Mouse (Mus musculus) MEL (cell line): ENCODE measurements around the gene Tlcd2. TPM values are rescaled to one million over a fixed set of nuclear protein-coding genes. Genes with fewer than 3 reads are reported as not detected.

ENCODE experiments used
- DNase-seq: peaks from one replicate; pipeline ENCODE4 v3.0.0; 2011; ENCODE audit warnings: low read depth, low spot score
- H3K27ac ChIP-seq: 2 replicates; pipeline ENCODE4 v1.5.1; 2012; ENCODE audit warnings: low read depth, mild to moderate bottlenecking, control low read depth, low read length, moderate library complexity; ENCODE audit not compliant: control insufficient read depth
- H3K27me3 ChIP-seq, 2 experiments: fragments of 150-350 bp in 1 of 2; sonication (generic) in 1 of 2; 2 replicates each; pipeline ENCODE4 v1.6.1; 2012; ENCODE audit warnings: low read length in 2 of 2, mild to moderate bottlenecking in 2 of 2, improper control_type of control experiment in 1 of 2, moderate library complexity in 1 of 2; ENCODE audit not compliant: insufficient read depth in 2 of 2, control insufficient read depth in 1 of 2
- H3K36me3 ChIP-seq, 2 experiments: 2 replicates each; pipeline ENCODE4 v1.6.1; 2012 to 2014; ENCODE audit warnings: low read length in 2 of 2, improper control_type of control experiment in 1 of 2, inconsistent platforms in 1 of 2, mild to moderate bottlenecking in 1 of 2; ENCODE audit not compliant: insufficient read depth in 2 of 2, control insufficient read depth in 1 of 2
- H3K4me1 ChIP-seq, 2 experiments: fragments of 150-350 bp in 1 of 2; sonication (generic) in 1 of 2; 2 replicates each; pipeline ENCODE4 v1.6.1; 2012; ENCODE audit warnings: low read length in 2 of 2, improper control_type of control experiment in 1 of 2, mild to moderate bottlenecking in 1 of 2; ENCODE audit not compliant: insufficient read depth in 2 of 2, control insufficient read depth in 1 of 2
- H3K4me3 ChIP-seq, 2 experiments: fragments of 150-350 bp in 1 of 2; sonication (generic) in 1 of 2; 2 replicates each; pipeline ENCODE4 v1.5.1; 2012; ENCODE audit warnings: low read depth in 2 of 2, low read length in 2 of 2, mild to moderate bottlenecking in 2 of 2, moderate library complexity in 2 of 2, control low read depth in 1 of 2, improper control_type of control experiment in 1 of 2; ENCODE audit not compliant: control insufficient read depth in 1 of 2, insufficient read depth in 1 of 2
- H3K79me2 ChIP-seq: 2 replicates; pipeline ENCODE4 v1.6.1; 2012; ENCODE audit warnings: mild to moderate bottlenecking, low read length, moderate library complexity; ENCODE audit not compliant: control insufficient read depth, poor library complexity, insufficient read depth
- H3K9ac ChIP-seq: 2 replicates; pipeline ENCODE4 v1.6.1; 2012; ENCODE audit warnings: low read depth, mild to moderate bottlenecking, control low read depth, low read length, moderate library complexity; ENCODE audit not compliant: control insufficient read depth, poor library complexity, severe bottlenecking
- H3K9me3 ChIP-seq: fragments of 150-350 bp; sonication (generic); replicated peaks from 2 replicates; pipeline ENCODE4 v1.6.1; 2012; ENCODE audit warnings: mild to moderate bottlenecking, low read length, improper control_type of control experiment, moderate library complexity; ENCODE audit not compliant: insufficient read depth
- CHD1 ChIP-seq: IDR thresholded peaks from 2 replicates; pipeline ENCODE4 v1.6.1; 2012; ENCODE audit warnings: low read depth, mild to moderate bottlenecking, inconsistent platforms, low read length, improper control_type of control experiment
- CTCF ChIP-seq, 3 experiments: IDR thresholded peaks in 2 of 3; conservative IDR thresholded peaks in 1 of 3; 2 replicates each; pipeline ENCODE4 v1.5.1; 2011 to 2012; ENCODE audit warnings: low read length in 3 of 3, low read depth in 2 of 3, mild to moderate bottlenecking in 2 of 3, improper control_type of control experiment in 1 of 3, inconsistent platforms in 1 of 3, mixed read lengths in 1 of 3, moderate library complexity in 1 of 3; ENCODE audit not compliant: control insufficient read depth in 1 of 3, insufficient read depth in 1 of 3, poor library complexity in 1 of 3, severe bottlenecking in 1 of 3
- ELF1 ChIP-seq: IDR thresholded peaks from 2 replicates; pipeline ENCODE4 v1.6.1; 2014; ENCODE audit warnings: low read depth, mild to moderate bottlenecking, inconsistent platforms, low read length, improper control_type of control experiment, moderate library complexity
- EP300 ChIP-seq, 2 experiments: IDR thresholded peaks; 2 replicates each; pipeline ENCODE4 v1.6.1; 2011; ENCODE audit warnings: improper control_type of control experiment in 2 of 2, low read length in 2 of 2, low read depth in 1 of 2, mild to moderate bottlenecking in 1 of 2
- ETS1 ChIP-seq: IDR thresholded peaks from 2 replicates; pipeline ENCODE4 v1.6.1; 2012; ENCODE audit warnings: low read depth, mild to moderate bottlenecking, inconsistent platforms, low read length, improper control_type of control experiment, moderate library complexity
- GABPA ChIP-seq: IDR thresholded peaks from 2 replicates; pipeline ENCODE4 v1.6.1; 2012; ENCODE audit warnings: low read depth, mild to moderate bottlenecking, inconsistent platforms, low read length, improper control_type of control experiment, moderate library complexity
- GATA1 ChIP-seq: IDR thresholded peaks from 2 replicates; pipeline ENCODE4 v1.6.1; 2011; ENCODE audit warnings: low read depth, low read length, improper control_type of control experiment
- JUND ChIP-seq: IDR thresholded peaks from 2 replicates; pipeline ENCODE4 v1.6.1; 2011; ENCODE audit warnings: low read depth, mild to moderate bottlenecking, improper control_type of control experiment, low read length
- MAX ChIP-seq: IDR thresholded peaks from 2 replicates; pipeline ENCODE4 v1.6.1; 2011; ENCODE audit warnings: low read length, improper control_type of control experiment
- MXI1 ChIP-seq: IDR thresholded peaks from 2 replicates; pipeline ENCODE4 v1.6.1; 2011; ENCODE audit warnings: mild to moderate bottlenecking, low read depth, low read length, improper control_type of control experiment
- MYB ChIP-seq: IDR thresholded peaks from 2 replicates; pipeline ENCODE4 v1.6.1; 2011; ENCODE audit warnings: mild to moderate bottlenecking, low read depth, low read length, improper control_type of control experiment
- MYC ChIP-seq: IDR thresholded peaks from 2 replicates; pipeline ENCODE4 v1.6.1; 2011; ENCODE audit warnings: low read depth, mild to moderate bottlenecking, low read length, improper control_type of control experiment, moderate library complexity
- NRF1 ChIP-seq: IDR thresholded peaks from 2 replicates; pipeline ENCODE4 v1.6.1; 2014; ENCODE audit warnings: low read depth, mild to moderate bottlenecking, inconsistent platforms, low read length, improper control_type of control experiment, moderate library complexity; ENCODE audit not compliant: poor library complexity, insufficient read depth, severe bottlenecking
- POLR2AphosphoS2 ChIP-seq: IDR thresholded peaks from 2 replicates; pipeline ENCODE4 v1.6.1; 2011; ENCODE audit warnings: low read length, improper control_type of control experiment
- POLR2AphosphoS5 ChIP-seq: IDR thresholded peaks from 2 replicates; pipeline ENCODE4 v1.6.1; 2012; ENCODE audit warnings: low read depth, borderline replicate concordance, mild to moderate bottlenecking, inconsistent platforms, low read length, moderate library complexity, mixed read lengths
- RCOR1 ChIP-seq: IDR thresholded peaks from 2 replicates; pipeline ENCODE4 v1.6.1; 2012; ENCODE audit warnings: low read depth, mild to moderate bottlenecking, inconsistent platforms, low read length, improper control_type of control experiment
- SIN3A ChIP-seq: IDR thresholded peaks from 2 replicates; pipeline ENCODE4 v1.6.1; 2012; ENCODE audit warnings: low read length, improper control_type of control experiment, inconsistent platforms
- SMC3 ChIP-seq: IDR thresholded peaks from 2 replicates; pipeline ENCODE4 v1.6.1; 2011; ENCODE audit warnings: low read depth, low read length, improper control_type of control experiment
- TAL1 ChIP-seq: IDR thresholded peaks from 2 replicates; pipeline ENCODE4 v1.6.1; 2012; ENCODE audit warnings: mild to moderate bottlenecking, inconsistent platforms, low read length, moderate library complexity, mixed read lengths
- USF1 ChIP-seq: IDR thresholded peaks from 2 replicates; pipeline ENCODE4 v1.6.1; 2014; ENCODE audit warnings: low read depth, mild to moderate bottlenecking, inconsistent platforms, low read length, improper control_type of control experiment, moderate library complexity
- ZC3H11A ChIP-seq: IDR thresholded peaks from 2 replicates; pipeline ENCODE4 v1.6.1; 2012; ENCODE audit warnings: low read depth, mild to moderate bottlenecking, inconsistent platforms, low read length, improper control_type of control experiment
- ZKSCAN1 ChIP-seq: IDR thresholded peaks from 2 replicates; pipeline ENCODE4 v1.6.1; 2012; ENCODE audit warnings: low read depth, mild to moderate bottlenecking, inconsistent platforms, low read length, improper control_type of control experiment, moderate library complexity
- ZMIZ1 ChIP-seq: IDR thresholded peaks from 2 replicates; pipeline ENCODE4 v1.6.1; 2012; ENCODE audit warnings: low read depth, mild to moderate bottlenecking, inconsistent platforms, low read length, improper control_type of control experiment, moderate library complexity
- ZNF384 ChIP-seq: IDR thresholded peaks from 2 replicates; pipeline ENCODE4 v1.6.1; 2012; ENCODE audit warnings: low read depth, mild to moderate bottlenecking, inconsistent platforms, low read length, improper control_type of control experiment
- polyA plus RNA-seq, 2 experiments: library from polyadenylated mRNA; stranded (reverse) in 1 of 2; unstranded in 1 of 2; fragments of >175 nt in 1 of 2; fragments of >200 nt in 1 of 2; gene quantifications; 2 replicates each; pipeline versions ENCODE4 v1.2.1 to v1.2.4; 2012; ENCODE audit warnings: low replicate concordance in 2 of 2, low read depth in 1 of 2; ENCODE audit not compliant: insufficient read length in 2 of 2, insufficient read depth in 1 of 2, missing spikeins in 1 of 2
- total RNA-seq: library from RNA; depleted of rRNA; stranded (reverse); fragments of 300-350 nt; gene quantifications from 2 replicates; pipeline ENCODE4 v1.2.3, GENCODE M21; 2012

The Tlcd2 gene
- total and polyA plus RNA-seq, 3 experiments, result 0.50 to 0.86 TPM; not detected in 1

- Histone ChIP-seq H3K9ac (no peak within 1 kb of the TSS), H3K9me3 (no peaks in the 10 kb centered on the region), H3K27ac (no peak within 1 kb of the TSS), H3K36me3 (no peaks in the 10 kb centered on the region), H3K4me3 (no peak within 1 kb of the TSS), H3K79me2 (no peaks in the 10 kb centered on the region), H3K4me1 (no peaks in the 10 kb centered on the region), H3K27me3 (no peaks in the 10 kb centered on the region)
- TF ChIP-seq EP300 (IDR thresholded peaks at IDR 0.05; ENCODE audit: low read depth in 1 of 2, low read length in 2 of 2) (no peak), RCOR1 (no peak), ZMIZ1 (no peak), JUND (no peak), GATA1 (no peak), ZNF384 (no peak), USF1 (no peak), CTCF (IDR thresholded peaks at IDR 0.05 in 2 of 3, conservative IDR thresholded peaks at IDR 0.05 in 1 of 3; ENCODE audit: control insufficient read depth in 1 of 3, insufficient read depth in 1 of 3, low read depth in 2 of 3, low read length in 3 of 3, poor library complexity in 1 of 3, severe bottlenecking in 1 of 3) (no peak), ZC3H11A (no peak), CHD1 (no peak), GABPA (no peak), SIN3A (no peak), POLR2AphosphoS5 (no peak), ETS1 (no peak), MYB (no peak), SMC3 (no peak), ELF1 (no peak), MAX (no peak)
- DNase-seq, result no peak
Measured at GRCm38 (mm10) chr11:75439363-75439762, 22.2 kb upstream of the Tlcd2 start, which contains the start of gene Serpinf2. Gene Serpinf2 (minus strand): TSS chr11:75439591.

- no peaks in the 10 kb centered on the region for H3K36me3 ChIP-seq
- TF ChIP-seq NRF1, result no peak
- no peak for TF ChIP-seq POLR2AphosphoS2
- TF ChIP-seq TAL1, result no peak
- no peak for TF ChIP-seq MYC
- TF ChIP-seq MXI1, result no peak
- TF ChIP-seq ELF1, result no peak
- no peak for TF ChIP-seq RCOR1
- TF ChIP-seq ZKSCAN1, result no peak
- no peak for TF ChIP-seq EP300 (IDR thresholded peaks at IDR 0.05; ENCODE audit: low read depth in 1 of 2, low read length in 2 of 2)
- no peak for TF ChIP-seq CTCF (IDR thresholded peaks at IDR 0.05 in 2 of 3, conservative IDR thresholded peaks at IDR 0.05 in 1 of 3; ENCODE audit: control insufficient read depth in 1 of 3, insufficient read depth in 1 of 3, low read depth in 2 of 3, low read length in 3 of 3, poor library complexity in 1 of 3, severe bottlenecking in 1 of 3)
- H3K27ac ChIP-seq, result no peak overlapping the region
- DNase-seq, result no peak
- no peaks in the 10 kb centered on the region for H3K9me3 ChIP-seq
- no peak overlapping the region for H3K9ac ChIP-seq
- H3K79me2 ChIP-seq, result no peaks in the 10 kb centered on the region
- no peaks in the 10 kb centered on the region for H3K4me1 ChIP-seq
- no peak overlapping the region for H3K4me3 ChIP-seq
- no peaks in the 10 kb centered on the region for H3K27me3 ChIP-seq
Measured at GRCm38 (mm10) chr11:75439951-75440350, 21.6 kb upstream of the Tlcd2 start.
